Mouse (Mus musculus): ENCODE results near the gene Ehmt2. TPM values are rescaled to one million over a fixed set of nuclear protein-coding genes. Genes with fewer than 3 reads are reported as not detected.

The Ehmt2 gene
- total and polyA plus RNA-seq, 2 experiments from 2014 or later: 61.8 to 302 TPM

DNA sequence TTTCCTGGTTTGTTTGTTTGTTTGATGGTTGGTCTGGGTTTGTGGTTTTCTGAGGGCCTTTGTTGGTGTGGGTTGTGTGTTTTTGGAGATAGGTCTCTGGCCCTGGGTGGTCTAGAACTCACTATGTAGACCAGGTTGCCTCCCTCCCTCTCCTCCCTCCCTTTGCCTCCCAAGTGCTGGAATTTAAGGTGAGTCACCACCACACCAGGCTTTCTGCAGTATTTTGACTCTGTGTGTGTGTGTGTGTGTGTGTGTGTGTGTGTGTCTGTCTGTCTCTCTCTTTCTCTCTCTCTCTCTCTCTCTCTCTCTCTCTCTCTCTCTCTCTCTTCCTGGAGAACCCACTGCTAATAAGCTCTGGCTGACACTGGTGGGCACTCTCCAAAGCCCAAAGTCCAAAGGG lies 17.1 kb upstream of the Ehmt2 start:
- no peak overlapping the region for H3K9ac ChIP-seq

GRCm38 (mm10) chr17:34881683-34882310 lies 16.5 kb upstream of the Ehmt2 start, which contains the start of gene Gm20547:
Gm20547 (minus strand) TSS chr17:34882042.
- H3K4me1 ChIP-seq (ENCODE audit: insufficient read depth): no peaks in the 10 kb centered on the region
- H3K4me3 ChIP-seq (ENCODE audit: low read depth, low read length): no peak within 1 kb of the TSS
- no peak for DNase-seq
- no peak within 1 kb of the TSS for H3K27ac ChIP-seq (ENCODE audit: low read depth, low read length)
- no peaks in the 10 kb centered on the region for H3K36me3 ChIP-seq (ENCODE audit: insufficient read depth)
- H3K9me3 ChIP-seq (ENCODE audit: low read length): no peaks in the 10 kb centered on the region
- H3K27me3 ChIP-seq (ENCODE audit: insufficient read depth, low read length): 0 out of 2 replicates have a peak, but pooled peaks cover 4% of the 10 kb centered on the region
- H3K4me2 ChIP-seq (ENCODE audit: low read depth): no peak within 1 kb of the TSS
- 10% methylated on average over 15 of the region's 15 CpGs for WGBS
- H3K9ac ChIP-seq: no peak within 1 kb of the TSS
- no peak for TF ChIP-seq CTCF (IDR thresholded peaks at IDR 0.05; ENCODE audit: low read depth)
- ATAC-seq: no peak

More for the DNA sequence above, 17.1 kb upstream of the Ehmt2 start:
- no peak for TF ChIP-seq CTCF (IDR thresholded peaks at IDR 0.05; ENCODE audit: low read depth)
- no peaks in the 10 kb centered on the region for H3K36me3 ChIP-seq (ENCODE audit: insufficient read depth)
- H3K4me2 ChIP-seq (ENCODE audit: low read depth): no peak overlapping the region
- no peak overlapping the region for H3K4me3 ChIP-seq (ENCODE audit: low read depth, low read length)
- H3K27ac ChIP-seq (ENCODE audit: low read depth, low read length): no peak overlapping the region
- H3K27me3 ChIP-seq (ENCODE audit: insufficient read depth, low read length): 0 out of 2 replicates have a peak, but pooled peaks cover 4% of the 10 kb centered on the region
- DNase-seq (no peak), ATAC-seq (no peak)
- no peaks in the 10 kb centered on the region for H3K4me1 ChIP-seq (ENCODE audit: insufficient read depth)
- H3K9me3 ChIP-seq (ENCODE audit: low read length): no peaks in the 10 kb centered on the region

DNA sequence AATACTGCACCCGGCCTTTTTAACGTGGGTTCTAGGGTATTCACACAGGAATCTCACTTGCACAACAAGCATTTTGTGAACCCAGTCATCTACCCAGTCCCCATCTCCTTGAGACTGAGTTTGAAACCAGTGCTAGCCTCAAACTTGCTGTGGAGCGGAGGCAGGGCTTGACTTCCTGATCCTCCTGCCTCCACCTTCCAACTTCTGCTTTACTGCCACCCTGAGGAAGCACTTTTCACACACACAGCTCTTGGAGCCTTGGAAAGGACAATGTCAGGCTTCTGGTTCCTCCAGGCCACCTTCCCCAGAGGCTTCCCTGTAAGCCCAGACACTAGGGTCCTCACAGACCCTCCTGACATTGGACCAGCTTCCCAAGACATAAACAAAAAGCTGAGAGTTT lies 14.9 kb upstream of the Ehmt2 start:
- no peak overlapping the region for H3K9ac ChIP-seq
- no peak for DNase-seq
- no peak overlapping the region for H3K4me3 ChIP-seq (ENCODE audit: low read depth, low read length)
- H3K9me3 ChIP-seq (ENCODE audit: low read length): no peaks in the 10 kb centered on the region
- no peak for TF ChIP-seq CTCF (IDR thresholded peaks at IDR 0.05; ENCODE audit: low read depth)
- ATAC-seq: no peak
- 57% methylated on average over 3 of the region's 3 CpGs for WGBS
- H3K27ac ChIP-seq (ENCODE audit: low read depth, low read length): no peak overlapping the region
- no peaks in the 10 kb centered on the region for H3K4me1 ChIP-seq (ENCODE audit: insufficient read depth)
- H3K27me3 ChIP-seq (ENCODE audit: insufficient read depth, low read length): 0 out of 2 replicates have a peak, but pooled peaks cover 4% of the 10 kb centered on the region
- H3K36me3 ChIP-seq (ENCODE audit: insufficient read depth): no peaks in the 10 kb centered on the region
- no peak overlapping the region for H3K4me2 ChIP-seq (ENCODE audit: low read depth)

- Histone ChIP-seq H3K27ac (ENCODE audit: low read depth, low read length) (no peak overlapping the region), H3K4me2 (ENCODE audit: low read depth) (no peak overlapping the region), H3K9me3 (ENCODE audit: low read length) (no peaks in the 10 kb centered on the region), H3K9ac (no peak overlapping the region), H3K4me3 (ENCODE audit: low read depth, low read length) (no peak overlapping the region), H3K27me3 (ENCODE audit: insufficient read depth, low read length) (0 out of 2 replicates have a peak, but pooled peaks cover 4% of the 10 kb centered on the region), H3K36me3 (ENCODE audit: insufficient read depth) (no peaks in the 10 kb centered on the region), H3K4me1 (ENCODE audit: insufficient read depth) (no peaks in the 10 kb centered on the region)
- DNase-seq (no peak), ATAC-seq (no peak)
- no peak for TF ChIP-seq CTCF (IDR thresholded peaks at IDR 0.05; ENCODE audit: low read depth)
- WGBS: 89% methylated on average over 6 of the region's 6 CpGs
Measured at GRCm38 (mm10) chr17:34884704-34885103, 13.6 kb upstream of the Ehmt2 start.

- WGBS: 84% methylated on average over 3 of the region's 3 CpGs
- 0 out of 2 replicates have a peak, but pooled peaks cover 4% of the 10 kb centered on the region for H3K27me3 ChIP-seq (ENCODE audit: insufficient read depth, low read length)
- H3K4me1 ChIP-seq (ENCODE audit: insufficient read depth): no peaks in the 10 kb centered on the region
- no peaks in the 10 kb centered on the region for H3K9me3 ChIP-seq (ENCODE audit: low read length)
- DNase-seq (no peak), ATAC-seq (no peak)
- H3K27ac ChIP-seq (ENCODE audit: low read depth, low read length): no peak overlapping the region
- no peak overlapping the region for H3K4me2 ChIP-seq (ENCODE audit: low read depth)
- no peak overlapping the region for H3K9ac ChIP-seq
- no peak for TF ChIP-seq CTCF (IDR thresholded peaks at IDR 0.05; ENCODE audit: low read depth)
- no peak overlapping the region for H3K4me3 ChIP-seq (ENCODE audit: low read depth, low read length)
- no peaks in the 10 kb centered on the region for H3K36me3 ChIP-seq (ENCODE audit: insufficient read depth)
Measured at GRCm38 (mm10) chr17:34885615-34886014, 12.7 kb upstream of the Ehmt2 start.

- Histone ChIP-seq H3K9me3 (ENCODE audit: low read length) (no peaks in the 10 kb centered on the region), H3K27me3 (ENCODE audit: insufficient read depth, low read length) (no peaks in the 10 kb centered on the region), H3K4me2 (ENCODE audit: low read depth) (no peak overlapping the region), H3K36me3 (ENCODE audit: insufficient read depth) (no peaks in the 10 kb centered on the region), H3K27ac (ENCODE audit: low read depth, low read length) (no peak overlapping the region), H3K4me1 (ENCODE audit: insufficient read depth) (no peaks in the 10 kb centered on the region), H3K4me3 (ENCODE audit: low read depth, low read length) (no peak overlapping the region), H3K9ac (no peak overlapping the region)
- 92% methylated on average over 5 of the region's 5 CpGs for WGBS
- TF ChIP-seq CTCF (IDR thresholded peaks at IDR 0.05; ENCODE audit: low read depth): no peak
- ATAC-seq (no peak), DNase-seq (no peak)
Measured at GRCm38 (mm10) chr17:34887942-34888341, 10.3 kb upstream of the Ehmt2 start.

DNA sequence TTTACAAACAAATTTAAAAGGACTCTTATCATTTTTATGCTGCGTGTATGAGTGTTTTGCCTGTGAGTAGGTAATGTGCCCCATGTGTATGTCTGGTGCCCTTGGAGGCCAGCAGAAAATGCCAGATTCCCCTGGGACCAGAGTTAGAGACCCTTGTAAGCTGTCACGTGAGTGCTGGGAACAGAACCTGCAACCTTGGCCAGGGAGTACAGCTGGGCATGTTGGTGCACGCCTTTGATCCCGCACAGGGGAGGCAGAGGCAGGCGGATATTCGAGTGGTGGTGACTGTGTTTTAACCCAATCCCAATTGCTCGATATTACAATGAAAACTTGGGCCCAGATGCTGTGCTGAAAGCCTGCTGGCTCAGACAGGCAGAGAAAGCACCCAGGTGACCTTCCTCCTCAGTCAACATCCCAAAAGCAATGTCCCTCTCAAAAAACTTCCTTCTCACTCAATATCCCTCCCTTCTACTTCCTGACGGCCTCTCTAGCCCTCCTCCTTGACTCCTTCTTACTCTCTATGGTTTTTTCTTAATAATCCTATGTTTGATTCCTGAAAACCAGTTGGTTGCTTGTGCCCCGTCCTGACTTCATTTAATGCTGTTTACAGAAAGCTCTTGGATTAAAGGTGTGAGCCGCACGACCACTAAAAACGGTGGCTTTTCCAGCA lies 8.1 kb upstream of the Ehmt2 start:
- Histone ChIP-seq H3K4me3 (ENCODE audit: low read depth, low read length) (no peak overlapping the region), H3K4me2 (ENCODE audit: low read depth) (no peak overlapping the region), H3K27me3 (ENCODE audit: insufficient read depth, low read length) (no peaks in the 10 kb centered on the region), H3K4me1 (ENCODE audit: insufficient read depth) (no peaks in the 10 kb centered on the region), H3K27ac (ENCODE audit: low read depth, low read length) (no peak overlapping the region), H3K9me3 (ENCODE audit: low read length) (no peaks in the 10 kb centered on the region), H3K9ac (no peak overlapping the region), H3K36me3 (ENCODE audit: insufficient read depth) (no peaks in the 10 kb centered on the region)
- no peak for DNase-seq
- ATAC-seq: no peak
- 88% methylated on average over 12 of the region's 12 CpGs for WGBS
- TF ChIP-seq CTCF (IDR thresholded peaks at IDR 0.05; ENCODE audit: low read depth): no peak

All from forebrain, postnatal 0 days (tissue).